Mouse (Mus musculus): ENCODE measurements at regions not wholly inside any gene's neighbourhood (a gene's known extent, or its start where the extent isn't known, plus 50 kb on each side); places are given as distances from the start of the nearest gene placed in this dataset.

DNA sequence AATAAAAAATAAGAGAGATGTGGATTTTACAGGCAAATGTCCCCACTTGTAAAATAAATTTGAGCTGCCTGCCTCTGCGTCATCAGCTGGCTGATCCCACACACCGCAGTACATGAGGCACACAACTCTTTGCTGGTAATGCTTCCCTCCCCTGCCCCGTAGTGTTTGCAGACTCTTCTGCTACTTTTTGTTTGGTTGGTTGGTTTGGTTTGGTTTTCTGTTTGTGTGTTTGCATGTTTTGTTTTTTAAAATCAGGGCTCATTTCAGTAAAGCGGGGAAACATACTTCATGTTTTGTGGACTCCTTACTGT, 568.1 kb downstream of the Car8 start:
- Histone ChIP-seq H3K27ac (ENCODE audit: insufficient read depth, low read depth, low read length) (no peak overlapping the region), H3K4me1 (ENCODE audit: control insufficient read depth, insufficient read depth, low read length) (no peaks in the 10 kb centered on the region), H3K4me3 (ENCODE audit: insufficient read depth, low read length) (no peak overlapping the region)
- TF ChIP-seq POLR2A (IDR thresholded peaks at IDR 0.05; ENCODE audit: borderline replicate concordance, low read depth, low read length) (no peak), CTCF (IDR thresholded peaks at IDR 0.05; ENCODE audit: low read depth, low read length) (no peak)

DNA sequence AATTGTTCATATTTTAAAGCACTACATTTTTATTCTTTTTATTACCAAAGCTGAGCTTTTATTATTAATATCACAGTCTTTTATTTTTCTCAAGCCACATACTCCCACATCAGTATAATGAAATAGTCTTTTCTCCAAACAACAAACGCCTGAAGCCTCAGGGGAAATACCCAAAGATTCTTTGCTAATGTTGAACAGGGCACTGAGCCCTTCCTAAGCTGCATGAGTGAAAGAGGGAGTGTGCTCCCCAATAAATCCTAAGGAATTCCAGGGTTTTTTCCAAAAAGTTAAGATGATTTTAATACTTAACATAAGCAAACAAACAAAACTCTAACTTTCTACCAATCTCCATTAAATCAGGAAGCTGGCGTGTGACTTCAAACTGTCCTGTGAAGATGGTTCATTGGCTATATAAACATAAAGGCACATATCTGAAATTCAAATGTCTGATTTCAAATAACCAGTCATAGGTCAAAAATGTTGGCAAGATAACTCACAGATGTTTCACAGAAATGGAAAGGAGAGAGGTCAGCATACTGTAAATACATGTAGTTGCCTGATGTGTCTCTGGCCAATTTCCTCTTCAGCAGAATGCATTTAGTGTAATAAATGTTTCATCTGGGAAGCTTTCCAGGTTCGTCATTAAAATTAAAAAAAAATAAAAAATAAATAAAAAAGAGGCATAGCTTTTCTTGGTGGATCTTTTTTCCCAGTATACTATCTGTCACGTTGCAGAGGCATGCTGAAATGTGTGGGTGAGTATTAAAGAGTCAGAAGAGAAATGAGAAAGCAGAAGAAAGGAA, 568.6 kb downstream of the Car8 start:
- TF ChIP-seq POLR2A (IDR thresholded peaks at IDR 0.05; ENCODE audit: borderline replicate concordance, low read depth, low read length) (no peak), CTCF (IDR thresholded peaks at IDR 0.05; ENCODE audit: low read depth, low read length) (no peak)
- H3K4me3 ChIP-seq (ENCODE audit: insufficient read depth, low read length) = no peak overlapping the region
- H3K4me1 ChIP-seq (ENCODE audit: control insufficient read depth, insufficient read depth, low read length) = no peaks in the 10 kb centered on the region
- H3K27ac ChIP-seq (ENCODE audit: insufficient read depth, low read depth, low read length) = no peak overlapping the region

DNA sequence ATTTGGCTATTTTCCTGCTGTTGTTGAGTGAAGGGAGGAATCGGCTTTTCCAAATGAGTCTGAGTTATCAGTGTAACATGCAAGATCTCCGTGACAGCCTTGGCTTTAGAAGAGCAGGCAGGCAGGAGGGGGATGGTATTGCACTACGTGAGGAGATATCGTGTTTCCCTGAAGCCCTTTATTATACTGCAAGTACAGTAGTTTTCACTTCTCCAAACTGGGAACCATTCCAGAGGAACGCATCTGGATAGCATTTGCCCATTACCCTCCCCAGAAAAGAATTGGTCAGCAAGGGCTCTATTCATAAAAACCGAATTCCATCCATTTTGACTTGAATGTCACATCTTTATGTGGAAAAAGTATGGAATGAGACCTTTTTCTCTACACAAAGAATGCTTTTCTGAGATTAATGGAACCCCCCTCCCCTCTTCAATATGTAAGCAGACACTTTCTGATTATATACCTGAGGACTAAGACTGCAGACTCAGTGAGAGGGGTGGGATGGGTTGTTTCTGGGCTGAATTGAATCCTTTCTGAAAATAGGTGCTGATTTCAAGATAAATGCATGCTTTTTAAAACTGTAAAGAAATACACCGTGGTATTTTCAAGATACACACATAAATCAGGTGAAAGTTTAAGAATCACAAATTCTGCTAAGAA, 571.8 kb downstream of the Car8 start:
- Histone ChIP-seq H3K27ac (ENCODE audit: insufficient read depth, low read depth, low read length) (no peak overlapping the region), H3K4me3 (ENCODE audit: insufficient read depth, low read length) (no peak overlapping the region), H3K4me1 (ENCODE audit: control insufficient read depth, insufficient read depth, low read length) (no peaks in the 10 kb centered on the region)
- no peak for TF ChIP-seq CTCF (IDR thresholded peaks at IDR 0.05; ENCODE audit: low read depth, low read length)

DNA sequence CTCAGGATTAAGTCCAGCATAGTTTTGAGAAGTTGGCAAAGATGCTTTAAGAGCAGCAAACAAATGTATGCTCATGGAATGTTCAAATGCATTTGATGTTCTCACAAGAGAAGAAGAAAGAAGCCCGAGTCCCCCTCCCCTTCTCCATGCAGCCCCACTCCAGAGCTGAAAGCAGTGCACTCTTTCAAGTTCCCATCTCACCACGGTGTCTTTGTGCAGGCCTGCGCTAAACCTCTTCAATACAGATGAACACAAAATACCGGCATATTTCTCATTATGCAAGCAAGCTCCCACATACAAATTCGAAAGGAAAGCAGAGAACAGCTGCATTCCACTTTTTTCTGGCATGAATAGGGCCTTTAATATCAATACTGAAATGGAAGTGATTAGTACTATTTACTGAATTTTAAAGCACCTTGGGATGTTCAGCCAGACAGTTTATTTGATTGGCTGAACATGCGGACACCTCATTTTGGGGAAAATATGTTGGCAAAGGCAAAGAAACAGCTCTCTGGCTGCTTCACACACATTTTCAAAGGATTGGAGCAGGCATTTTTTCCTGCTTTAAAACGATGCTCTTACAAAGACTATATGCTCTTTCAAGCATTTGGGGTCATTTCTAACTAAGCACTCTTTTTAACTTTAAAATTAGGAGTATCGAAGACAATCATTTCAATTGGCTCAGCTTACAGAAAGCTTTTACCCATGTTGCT, 595.8 kb downstream of the Car8 start:
- Histone ChIP-seq H3K4me3 (ENCODE audit: insufficient read depth, low read length) (no peak overlapping the region), H3K4me1 (ENCODE audit: control insufficient read depth, insufficient read depth, low read length) (no peaks in the 10 kb centered on the region), H3K27ac (ENCODE audit: insufficient read depth, low read depth, low read length) (no peak overlapping the region)
- TF ChIP-seq CTCF (IDR thresholded peaks at IDR 0.05; ENCODE audit: low read depth, low read length) (no peak), POLR2A (IDR thresholded peaks at IDR 0.05; ENCODE audit: borderline replicate concordance, low read depth, low read length) (no peak)

DNA sequence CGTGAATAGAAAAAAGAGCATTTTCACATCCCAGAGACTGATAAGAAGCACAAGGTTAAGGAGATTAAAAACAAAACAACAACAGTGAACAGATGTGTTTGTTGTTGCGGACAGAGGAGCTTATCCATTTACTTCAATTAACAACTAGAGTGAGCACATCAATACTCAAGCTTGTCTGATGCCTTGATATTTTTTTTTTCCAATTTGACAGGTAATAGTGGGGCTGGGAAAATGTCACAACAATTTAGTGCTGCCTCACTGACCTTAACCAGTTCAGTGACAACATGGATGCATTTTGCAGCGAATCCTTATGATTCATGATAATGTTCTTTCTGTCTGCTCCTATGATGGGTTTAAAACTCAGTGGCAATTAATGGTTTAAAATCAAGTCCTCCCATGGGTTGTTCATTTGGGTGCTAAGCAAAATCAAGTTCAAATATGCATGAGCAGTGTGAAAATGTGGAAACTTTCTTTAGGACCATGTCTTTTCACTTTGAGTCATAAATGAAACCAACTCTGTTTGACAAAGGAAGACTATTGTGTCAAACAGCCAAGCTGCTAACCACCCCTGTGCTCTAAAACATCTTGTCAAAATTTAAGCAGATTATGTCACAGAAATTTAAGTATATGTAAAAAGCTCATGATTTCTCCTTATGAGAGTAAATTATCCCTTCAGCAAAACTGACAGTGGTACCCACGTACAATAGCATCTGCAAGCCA, 641.0 kb downstream of the Car8 start:
- Histone ChIP-seq H3K4me3 (ENCODE audit: insufficient read depth, low read length) (no peak overlapping the region), H3K27ac (ENCODE audit: insufficient read depth, low read depth, low read length) (no peak overlapping the region), H3K4me1 (ENCODE audit: control insufficient read depth, insufficient read depth, low read length) (no peaks in the 10 kb centered on the region)
- TF ChIP-seq CTCF (IDR thresholded peaks at IDR 0.05; ENCODE audit: low read depth, low read length) (no peak), POLR2A (IDR thresholded peaks at IDR 0.05; ENCODE audit: borderline replicate concordance, low read depth, low read length) (no peak)

DNA sequence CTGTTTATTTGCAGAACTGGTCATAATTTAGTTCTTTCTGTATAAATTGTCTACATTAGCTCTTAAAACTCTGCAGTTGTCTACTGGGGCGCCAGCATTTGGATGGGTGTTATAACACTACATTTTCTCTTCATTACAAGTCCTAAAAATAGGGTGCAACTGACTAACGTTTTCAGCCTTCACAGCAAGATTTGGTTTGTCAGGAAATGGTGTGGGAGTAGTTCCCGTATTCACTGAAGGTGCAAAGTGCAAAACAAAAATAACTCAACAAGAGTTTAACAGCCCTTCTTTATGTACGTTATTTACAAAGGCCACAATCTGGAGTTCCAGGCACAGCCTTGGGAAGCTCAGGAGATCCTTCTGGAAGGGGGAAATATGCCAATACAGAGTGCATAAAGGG, 642.7 kb downstream of the Car8 start:
- TF ChIP-seq CTCF (IDR thresholded peaks at IDR 0.05; ENCODE audit: low read depth, low read length) (no peak), POLR2A (IDR thresholded peaks at IDR 0.05; ENCODE audit: borderline replicate concordance, low read depth, low read length) (no peak)
- Histone ChIP-seq H3K4me1 (ENCODE audit: control insufficient read depth, insufficient read depth, low read length) (no peaks in the 10 kb centered on the region), H3K4me3 (ENCODE audit: insufficient read depth, low read length) (no peak overlapping the region), H3K27ac (ENCODE audit: insufficient read depth, low read depth, low read length) (no peak overlapping the region)

DNA sequence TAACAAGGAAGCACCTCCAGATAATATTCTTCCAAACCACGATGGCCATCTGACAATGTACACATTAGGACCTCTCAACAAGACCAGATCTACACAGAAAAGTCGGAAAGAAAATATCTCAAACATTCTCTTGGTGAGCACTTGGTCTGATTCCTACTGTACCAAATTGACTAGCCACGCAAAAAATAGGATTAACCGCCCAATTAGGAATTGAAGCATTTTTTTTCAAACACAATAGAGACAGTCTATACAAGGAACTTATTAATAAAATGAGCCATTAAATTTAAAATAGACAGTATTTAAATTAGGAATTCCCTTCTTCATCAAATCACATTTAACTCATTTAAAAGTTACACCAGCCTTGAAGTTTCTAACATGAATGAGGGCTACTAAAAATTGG, 655.0 kb downstream of the Car8 start:
- no peaks in the 10 kb centered on the region for H3K4me1 ChIP-seq (ENCODE audit: control insufficient read depth, insufficient read depth, low read length)
- no peak overlapping the region for H3K4me3 ChIP-seq (ENCODE audit: insufficient read depth, low read length)
- TF ChIP-seq CTCF (IDR thresholded peaks at IDR 0.05; ENCODE audit: low read depth, low read length) (no peak), POLR2A (IDR thresholded peaks at IDR 0.05; ENCODE audit: borderline replicate concordance, low read depth, low read length) (no peak)
- no peak overlapping the region for H3K27ac ChIP-seq (ENCODE audit: insufficient read depth, low read depth, low read length)

DNA sequence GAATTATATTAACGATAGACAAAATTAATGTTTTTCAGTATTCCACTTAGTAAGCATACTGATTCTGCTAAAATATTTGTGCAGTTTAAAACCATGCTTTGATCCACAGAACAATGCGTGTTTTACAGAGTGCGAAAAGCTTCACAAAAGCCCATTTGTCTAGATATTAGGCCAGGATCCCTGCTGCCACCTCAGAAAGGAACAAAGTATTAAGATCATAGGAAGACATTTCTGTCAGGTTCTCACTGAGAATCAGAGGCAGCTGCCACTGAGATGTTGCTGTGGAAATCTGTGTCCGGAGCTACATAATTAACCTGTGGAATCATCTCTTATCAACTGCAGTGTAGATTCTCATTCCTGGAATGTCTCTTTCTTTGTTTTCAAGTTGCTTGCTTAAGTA, 656.9 kb downstream of the Car8 start:
- no peak for TF ChIP-seq POLR2A (IDR thresholded peaks at IDR 0.05; ENCODE audit: borderline replicate concordance, low read depth, low read length)
- no peak for TF ChIP-seq CTCF (IDR thresholded peaks at IDR 0.05; ENCODE audit: low read depth, low read length)
- Histone ChIP-seq H3K4me1 (ENCODE audit: control insufficient read depth, insufficient read depth, low read length) (no peaks in the 10 kb centered on the region), H3K4me3 (ENCODE audit: insufficient read depth, low read length) (no peak overlapping the region), H3K27ac (ENCODE audit: insufficient read depth, low read depth, low read length) (no peak overlapping the region)

DNA sequence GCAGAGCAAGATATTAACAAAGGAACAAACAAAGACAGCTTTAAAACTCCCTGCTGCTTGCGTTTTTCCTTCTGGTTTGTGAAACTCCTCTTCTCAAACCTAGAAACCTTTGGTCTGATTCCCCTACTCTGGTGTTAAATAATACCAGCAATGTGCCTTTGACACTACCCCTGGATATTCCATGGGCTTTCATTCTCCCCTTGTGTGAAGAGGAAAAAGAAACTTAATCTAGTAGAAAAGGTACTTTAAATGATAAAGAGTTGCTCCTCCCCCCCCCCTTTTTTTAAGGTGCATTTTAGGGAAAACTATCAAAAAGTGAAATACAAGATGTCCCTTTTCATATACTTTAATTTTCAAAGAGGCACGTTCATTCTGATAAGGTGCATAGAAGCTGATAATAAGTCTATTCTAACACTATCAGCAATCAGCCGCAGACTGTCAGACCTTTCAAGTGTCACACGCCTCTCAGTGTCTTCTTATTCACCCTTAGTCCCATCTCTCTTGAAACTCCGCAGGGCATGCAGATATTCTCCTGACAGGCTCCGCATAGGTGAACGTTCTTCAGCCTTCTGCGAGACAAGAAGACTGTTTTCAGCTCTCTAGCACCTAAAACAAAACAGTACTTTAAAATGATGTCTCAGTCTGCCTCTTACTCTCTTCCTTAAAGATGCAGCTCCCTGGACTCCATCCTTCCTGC, 657.5 kb downstream of the Car8 start:
- Histone ChIP-seq H3K27ac (ENCODE audit: insufficient read depth, low read depth, low read length) (no peak overlapping the region), H3K4me3 (ENCODE audit: insufficient read depth, low read length) (no peak overlapping the region)
- TF ChIP-seq CTCF (IDR thresholded peaks at IDR 0.05; ENCODE audit: low read depth, low read length) (no peak), POLR2A (IDR thresholded peaks at IDR 0.05; ENCODE audit: borderline replicate concordance, low read depth, low read length) (no peak)

More for the DNA sequence above, 657.5 kb downstream of the Car8 start:
- no peaks in the 10 kb centered on the region for H3K4me1 ChIP-seq (ENCODE audit: control insufficient read depth, insufficient read depth, low read length)

Data from bone marrow macrophage, adult 2 months (primary cell).